Mouse (Mus musculus) ZHBTc4 (cell line): Measurements from ENCODE around the gene Kifc3.
"Not testable (repeated sequence)": the region's sequence is repeated elsewhere in the genome, so short reads cannot be mapped to it uniquely, and the experiment has no call there.

Source experiments
- DNase-seq: peaks from one replicate; pipeline ENCODE4 v3.0.0-alpha.2; 2011; ENCODE audit warnings: low read depth, low spot score

Kifc3 gene

DNA sequence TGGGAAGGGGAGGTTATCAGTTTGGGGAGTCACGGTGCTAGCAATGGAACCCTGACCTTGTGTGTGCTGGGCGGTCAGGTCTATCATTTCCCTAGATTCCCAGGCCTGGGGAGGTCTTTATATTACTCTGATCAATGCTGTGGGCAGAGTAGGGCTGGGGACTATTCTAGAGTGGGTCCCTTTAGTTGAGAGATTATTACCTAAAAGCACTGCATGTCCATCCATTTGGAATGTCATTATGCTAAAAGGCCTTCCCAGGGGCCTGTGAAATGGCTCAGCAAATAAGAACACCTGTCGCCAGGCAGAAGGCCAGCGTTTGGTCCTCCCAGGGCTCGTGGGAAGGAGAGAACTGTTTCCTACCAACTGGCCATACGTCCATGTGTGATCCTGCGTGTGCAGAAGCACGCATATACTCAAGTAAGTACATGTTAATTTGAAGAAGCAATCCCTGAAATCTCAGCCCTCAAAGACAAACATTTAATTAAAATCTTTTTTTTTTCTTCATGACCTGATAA lies 499 bp downstream of the Kifc3 start:
- no peak for DNase-seq

DNA sequence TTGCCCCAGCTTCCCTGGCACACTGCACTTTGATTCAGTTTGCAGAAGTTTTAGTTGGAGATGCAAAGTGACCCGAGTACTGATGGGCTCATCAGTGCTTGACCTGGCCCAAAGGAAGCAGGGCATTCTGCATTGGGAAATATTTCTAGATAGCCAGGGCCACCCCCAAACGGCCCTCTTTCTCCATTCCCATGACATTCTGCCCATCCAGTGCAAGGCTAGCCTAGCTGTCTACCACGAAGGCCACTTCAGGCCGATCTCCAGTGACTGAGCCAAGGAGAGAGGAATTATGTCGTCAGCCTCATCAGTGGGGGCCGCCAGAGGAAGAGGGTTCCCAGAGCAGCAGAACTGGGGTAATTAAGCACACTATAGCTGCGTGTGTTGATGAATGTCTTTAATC lies 1.1 kb downstream of the Kifc3 start:
- DNase-seq, result no peak

DNA sequence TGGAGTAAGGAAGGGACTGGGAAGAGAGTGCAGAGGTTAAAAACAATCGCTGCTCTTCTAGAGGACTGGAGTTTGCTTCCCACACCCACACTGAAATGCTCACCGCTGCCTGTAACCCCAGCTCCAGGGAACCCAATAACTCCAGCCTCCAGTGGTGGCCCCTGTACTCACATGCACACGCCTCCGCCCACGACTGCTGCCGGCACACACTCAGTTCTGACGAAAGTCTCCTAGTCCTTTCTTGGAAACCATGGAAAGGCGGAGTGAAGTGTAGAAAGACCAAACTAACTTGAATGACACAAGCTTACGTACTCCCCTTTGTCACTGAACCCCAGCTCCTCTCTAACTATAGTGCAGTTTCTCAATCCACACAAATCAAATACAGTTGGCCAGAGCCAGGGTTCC lies 2.6 kb downstream of the Kifc3 start:
- peak; percentile 42 for DNase-seq

DNA sequence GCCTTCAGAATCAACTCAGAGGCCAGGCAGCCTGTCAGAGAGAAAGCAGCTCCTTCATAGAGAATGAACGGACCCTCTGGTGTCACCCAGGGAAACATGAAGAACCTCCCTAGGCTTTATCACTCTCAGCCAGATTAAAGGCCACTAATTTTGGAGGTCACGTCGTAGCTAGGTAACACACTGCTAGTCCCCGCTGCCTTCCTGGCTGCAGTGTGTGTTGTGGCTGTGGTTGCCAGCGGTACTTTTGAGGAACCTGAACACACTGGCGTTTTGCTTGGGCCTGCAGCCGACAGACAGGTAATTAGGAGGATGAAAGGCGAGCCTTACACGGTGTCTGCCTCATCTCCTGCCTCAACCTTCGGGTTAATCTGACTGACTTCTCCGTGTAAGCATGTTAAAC lies 6.9 kb downstream of the Kifc3 start:
- no peak for DNase-seq

DNA sequence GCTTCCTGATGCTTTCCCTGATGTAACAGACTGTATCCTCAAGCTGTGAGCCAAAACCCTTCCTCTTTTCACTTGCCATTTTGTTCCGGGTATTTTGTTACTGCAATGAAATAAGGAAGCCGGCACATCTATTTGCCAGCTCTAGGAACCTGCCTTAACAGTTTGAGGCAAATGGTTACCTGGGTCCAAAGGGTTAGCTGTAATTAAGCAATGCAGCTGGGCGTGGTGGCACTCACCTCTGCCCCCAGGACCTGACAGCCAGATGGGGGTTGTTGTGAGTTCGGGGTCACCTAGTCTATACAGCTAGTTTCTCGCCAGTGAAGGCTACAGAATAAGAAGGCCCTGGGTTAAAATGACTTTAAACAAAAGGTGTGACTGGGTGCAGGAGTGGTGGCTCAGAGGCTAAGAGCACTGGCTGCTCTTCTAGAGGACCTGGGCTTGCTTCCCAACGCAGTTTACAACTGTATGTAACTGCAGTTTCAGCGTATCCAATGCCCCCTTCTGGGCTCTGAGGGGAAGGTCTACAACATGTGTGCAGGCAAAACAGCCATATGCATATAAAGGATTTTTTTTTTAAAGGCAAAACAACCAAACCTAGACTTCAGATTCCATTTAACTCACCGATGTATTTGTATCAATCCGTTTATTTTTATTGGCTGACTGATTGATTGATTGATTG lies 11.0 kb downstream of the Kifc3 start:
- peak; percentile 59 for DNase-seq

DNA sequence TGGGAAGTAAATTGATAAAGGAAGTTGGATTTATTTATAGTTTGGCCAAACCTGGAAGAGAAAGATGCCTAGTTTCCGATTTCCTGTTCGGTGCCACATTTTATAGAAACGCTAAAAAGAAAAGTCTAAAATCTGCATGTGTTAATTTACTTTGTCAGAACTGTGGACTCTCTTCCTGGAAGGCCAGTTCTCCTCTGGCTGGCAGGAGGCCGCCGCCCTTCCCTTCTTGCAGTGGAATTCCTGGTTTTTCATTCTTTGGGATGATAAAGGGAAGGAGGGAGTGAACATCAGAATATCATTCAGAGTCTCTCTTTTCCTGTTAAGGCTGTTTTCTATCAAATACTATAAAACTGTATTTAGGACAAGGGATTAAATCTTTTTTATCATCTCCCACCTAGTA lies 15.0 kb downstream of the Kifc3 start:
- DNase-seq, result peak; percentile 45

DNA sequence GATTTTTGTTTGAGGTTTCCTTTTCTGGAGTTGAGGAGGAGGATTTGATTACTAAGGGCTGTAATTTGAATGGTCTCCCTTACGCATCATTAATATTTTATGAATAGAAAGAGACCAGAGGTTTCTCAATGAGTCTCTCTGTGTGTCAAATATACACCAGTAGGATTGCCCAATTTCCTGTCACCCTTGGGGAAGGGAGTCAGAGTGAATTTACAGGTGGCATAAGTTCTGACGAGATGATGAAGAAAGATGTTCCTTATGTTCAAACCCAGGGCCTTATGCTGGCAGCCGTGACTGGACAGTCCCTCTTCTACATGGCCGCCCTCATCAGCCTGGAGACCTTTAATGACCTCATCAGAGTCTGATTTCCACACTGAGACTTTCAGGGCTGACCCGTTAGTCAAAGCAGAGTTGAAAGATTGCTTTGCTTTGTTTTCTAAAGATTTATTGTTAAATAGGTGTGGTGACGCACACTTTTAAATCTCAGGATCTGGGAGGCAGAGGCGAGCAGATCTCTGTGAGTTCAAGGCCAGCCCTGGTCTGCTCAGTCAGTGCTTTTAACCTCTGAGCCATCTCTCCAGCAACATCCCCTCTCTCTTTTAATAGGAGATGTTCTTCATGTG lies 16.6 kb downstream of the Kifc3 start:
- no peak for DNase-seq

DNA sequence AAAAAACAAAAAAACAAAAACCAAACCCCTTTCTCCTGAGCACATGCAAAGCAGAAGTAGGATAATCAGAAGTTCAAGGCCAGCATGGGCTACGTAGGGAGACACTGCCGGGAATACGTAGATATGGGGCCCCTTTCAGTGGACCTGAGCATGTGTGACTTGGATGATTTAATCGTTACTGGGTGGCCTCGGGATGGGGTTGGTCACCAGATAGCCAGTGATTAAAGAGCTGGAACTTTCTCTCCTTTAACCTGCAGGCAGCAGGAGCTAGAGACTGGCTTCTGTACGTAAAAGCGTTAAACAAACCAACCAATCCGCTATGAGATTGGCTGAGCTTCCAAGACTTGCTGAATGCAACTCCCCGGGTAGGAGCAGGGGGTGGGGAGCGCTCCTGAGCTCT lies 17.5 kb downstream of the Kifc3 start:
- DNase-seq, result peak; percentile 45

DNA sequence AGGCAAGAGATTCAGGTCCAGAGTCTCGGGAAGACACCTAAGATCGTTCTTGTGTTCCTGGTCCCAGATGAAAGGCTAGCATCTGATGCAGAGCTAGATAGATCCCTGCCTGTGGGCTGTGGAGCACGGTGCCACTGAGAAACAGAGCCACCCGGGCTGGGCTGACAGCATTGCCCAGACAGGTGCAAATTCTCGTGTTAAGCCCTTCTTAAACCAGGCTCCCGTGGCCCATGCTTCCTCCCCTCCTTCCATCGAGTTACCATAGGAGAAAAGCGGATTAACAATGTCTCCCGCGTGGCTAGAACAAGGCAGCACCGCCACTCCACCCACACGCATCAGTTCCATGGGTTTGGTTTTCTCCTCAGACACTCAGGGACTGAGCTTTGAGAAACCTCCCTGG lies 18.4 kb downstream of the Kifc3 start:
- DNase-seq, result no peak

DNA sequence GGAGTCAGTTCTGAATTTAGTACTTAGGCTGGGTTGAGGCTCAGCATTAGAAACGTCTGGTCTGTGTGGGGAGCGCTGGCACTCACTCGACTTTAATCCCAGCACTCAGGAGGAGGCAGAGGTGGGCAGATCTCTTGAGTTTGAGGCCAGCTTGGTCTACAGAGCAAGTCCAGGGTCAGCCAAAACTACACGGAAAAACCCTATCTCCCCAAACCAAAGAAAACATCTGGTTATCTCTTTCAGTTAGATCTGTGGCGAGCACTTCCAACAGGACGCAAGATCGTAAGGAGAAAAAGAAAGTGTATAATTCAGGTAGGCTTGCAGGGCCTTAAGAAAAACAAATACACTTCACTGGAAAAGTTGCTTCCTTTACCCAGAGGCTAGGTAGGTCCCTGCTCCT lies 20.8 kb downstream of the Kifc3 start:
- no peak for DNase-seq

DNA sequence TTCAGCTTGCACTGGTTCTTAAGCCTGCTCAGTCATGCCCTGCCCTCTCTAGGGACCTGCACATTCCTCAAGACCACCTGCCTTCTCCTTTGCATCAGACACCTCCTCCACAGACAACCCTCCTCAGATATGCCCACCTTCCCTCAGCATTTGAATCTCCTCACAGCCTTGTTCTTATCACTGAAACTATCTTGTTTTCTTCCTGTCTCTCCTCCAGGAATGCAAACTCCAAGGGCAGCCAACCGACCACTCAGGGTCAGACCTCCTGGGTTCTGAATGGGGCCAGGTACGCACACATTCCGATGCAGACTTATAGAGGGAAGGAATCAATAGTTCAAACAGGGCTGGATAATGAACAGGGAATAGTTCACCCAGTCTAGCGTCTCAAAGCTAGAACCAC lies 24.4 kb downstream of the Kifc3 start:
- peak; percentile 79 for DNase-seq

DNA sequence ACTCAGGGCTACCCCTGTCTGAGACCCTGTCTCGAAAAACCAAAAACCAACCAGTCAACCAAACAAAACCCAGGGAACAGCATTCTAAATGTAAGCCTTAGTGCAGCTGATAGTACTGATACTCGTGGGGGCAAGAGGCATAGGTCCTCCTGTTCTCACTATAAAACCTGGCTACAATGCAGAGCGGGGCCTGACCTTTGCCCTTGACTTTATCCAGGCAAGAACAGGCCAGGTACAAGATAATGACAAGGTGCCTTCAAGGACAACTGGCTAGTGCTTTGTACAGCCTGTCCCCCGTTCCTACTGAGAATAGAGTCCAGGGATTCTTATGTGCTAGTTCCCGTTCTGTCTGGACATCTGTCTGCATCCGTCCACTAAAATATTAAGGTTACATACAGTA lies 25.6 kb downstream of the Kifc3 start:
- no peak for DNase-seq

DNA sequence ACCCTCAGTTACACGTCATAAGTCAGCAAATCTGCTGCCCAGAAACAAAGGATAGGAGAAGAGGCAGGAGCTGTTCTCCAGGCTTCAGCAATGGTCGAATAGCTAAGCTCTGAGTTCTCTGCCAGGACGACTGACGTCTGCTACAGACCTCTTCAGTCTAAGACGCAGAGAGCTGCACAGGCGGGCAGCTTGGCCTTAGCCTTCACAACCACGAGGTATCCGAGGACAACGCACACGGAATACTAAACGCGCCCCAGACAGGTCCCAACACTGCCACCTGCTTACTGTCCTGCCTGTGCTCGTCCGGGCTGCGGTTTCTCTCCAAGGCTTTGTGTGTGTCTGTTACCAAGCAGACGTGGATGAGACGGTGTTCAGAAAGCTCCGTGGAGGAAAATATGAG lies 26.8 kb downstream of the Kifc3 start:
- DNase-seq, result no peak

DNA sequence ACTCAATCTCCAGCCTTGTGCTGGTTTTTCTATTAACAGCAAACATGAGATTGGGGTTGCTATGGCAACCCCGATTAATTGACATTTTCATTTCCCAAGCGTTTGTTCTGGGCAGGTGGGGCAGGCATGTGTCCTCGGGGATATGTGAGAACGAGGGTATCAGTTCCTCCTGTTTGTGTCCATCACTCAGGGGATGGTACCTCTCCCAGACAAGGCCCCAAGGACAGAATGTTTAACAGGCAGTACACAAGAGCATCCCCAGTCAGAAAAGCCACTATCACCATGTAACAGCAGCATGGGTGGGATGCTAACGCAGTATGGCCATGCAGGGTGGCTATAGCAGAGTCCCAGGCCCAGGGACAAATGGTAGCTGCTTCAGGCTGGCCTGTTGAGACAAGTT lies 27.3 kb downstream of the Kifc3 start:
- DNase-seq, result no peak

DNA sequence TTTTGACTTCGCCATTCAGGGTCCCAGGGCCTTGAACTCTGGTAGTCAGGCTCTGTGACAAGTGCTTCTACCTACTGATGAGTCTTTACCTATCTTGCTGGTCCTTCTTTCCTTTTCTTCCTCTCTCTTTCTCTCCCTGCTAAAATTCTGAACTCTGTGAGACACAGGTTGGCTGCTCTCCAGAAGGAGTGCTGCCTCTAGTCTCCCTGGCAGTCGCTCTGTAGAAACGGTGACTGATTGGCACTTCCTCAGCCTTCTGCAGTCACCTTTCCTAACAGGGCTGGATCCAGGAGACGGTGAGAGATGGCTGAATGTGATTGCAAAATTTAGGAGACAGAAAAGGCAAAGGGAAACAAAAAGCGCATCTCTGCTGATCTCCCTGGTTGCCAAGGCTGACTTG lies 30.2 kb downstream of the Kifc3 start:
- no peak for DNase-seq

DNA sequence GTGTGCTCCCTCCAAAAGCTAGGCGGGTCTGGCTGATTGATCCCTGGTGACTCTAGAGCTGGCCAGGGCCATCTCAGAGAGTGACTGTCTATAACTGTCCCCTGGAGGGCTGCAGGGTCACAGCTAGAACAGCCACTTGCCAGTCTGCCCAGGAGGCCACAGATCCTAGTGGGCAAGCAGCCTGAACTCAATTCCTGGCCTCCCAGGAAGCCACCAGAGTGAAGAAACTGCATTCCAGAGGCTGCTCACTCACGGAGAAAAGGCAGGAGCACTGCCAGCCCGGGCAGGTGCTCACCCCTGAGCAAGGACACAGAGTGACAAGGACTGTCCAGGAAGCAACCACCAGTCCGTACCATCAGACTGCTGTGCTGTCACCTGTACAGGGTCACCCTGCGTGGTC lies 34.9 kb downstream of the Kifc3 start:
- DNase-seq, result no peak

DNA sequence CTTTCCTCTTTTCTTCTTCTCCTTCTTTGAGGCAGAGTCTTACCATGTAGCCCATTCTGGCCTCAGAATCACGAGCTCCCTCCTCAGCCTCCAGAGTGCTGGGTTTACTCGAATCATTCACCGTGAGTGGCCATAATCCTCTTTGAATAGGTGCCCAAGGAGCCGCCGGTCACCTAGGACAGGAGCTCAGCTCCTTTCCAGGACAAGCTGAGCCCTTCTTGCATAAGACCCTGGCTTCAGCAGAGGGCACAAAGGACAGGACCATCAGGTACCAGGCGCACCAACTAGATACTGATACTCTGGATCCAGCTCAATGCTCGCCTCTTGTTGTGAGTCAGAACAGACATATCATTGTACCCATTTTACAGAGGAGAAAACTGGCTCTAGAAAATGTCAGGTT lies 36.2 kb downstream of the Kifc3 start:
- no peak for DNase-seq

DNA sequence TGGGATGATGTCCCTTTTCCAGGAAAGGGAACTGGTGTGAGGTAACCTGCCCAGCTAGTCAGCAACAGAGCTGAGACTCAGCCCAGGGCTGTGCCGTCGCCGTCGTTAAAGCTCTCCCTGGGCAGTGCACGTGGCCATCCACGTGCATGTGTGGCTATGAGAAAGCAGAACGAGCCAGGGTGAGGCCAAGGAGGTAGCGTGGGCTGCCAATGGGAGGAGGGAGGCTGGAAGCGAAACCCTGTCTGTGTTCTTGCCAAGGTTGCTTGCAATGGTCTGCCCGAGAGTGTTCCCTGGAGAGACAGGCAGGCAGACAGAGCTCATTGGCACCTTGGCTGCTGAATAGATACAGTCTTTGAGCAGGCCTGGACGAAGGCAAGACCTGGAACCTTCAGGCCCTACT lies 36.7 kb downstream of the Kifc3 start:
- no peak for DNase-seq

DNA sequence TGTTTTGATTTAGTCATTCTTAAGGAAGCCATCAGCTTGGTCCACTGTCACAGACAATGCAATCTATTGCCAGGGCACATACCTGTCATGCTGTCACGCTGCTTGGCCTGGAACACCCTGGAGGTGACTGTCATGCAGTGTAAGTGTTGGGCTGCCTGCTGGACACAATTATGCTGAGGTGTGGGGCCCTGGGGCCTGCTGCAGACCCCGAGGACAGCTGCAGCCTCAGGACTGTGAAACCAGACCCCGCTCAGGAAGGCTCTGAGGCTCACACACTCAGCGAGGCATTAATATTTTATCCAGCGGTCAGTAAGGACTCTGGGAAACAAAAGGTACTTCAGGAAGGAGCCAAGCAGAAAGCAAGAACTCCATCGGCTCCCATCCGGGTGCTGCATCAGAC lies 38.1 kb downstream of the Kifc3 start:
- DNase-seq, result no peak

DNA sequence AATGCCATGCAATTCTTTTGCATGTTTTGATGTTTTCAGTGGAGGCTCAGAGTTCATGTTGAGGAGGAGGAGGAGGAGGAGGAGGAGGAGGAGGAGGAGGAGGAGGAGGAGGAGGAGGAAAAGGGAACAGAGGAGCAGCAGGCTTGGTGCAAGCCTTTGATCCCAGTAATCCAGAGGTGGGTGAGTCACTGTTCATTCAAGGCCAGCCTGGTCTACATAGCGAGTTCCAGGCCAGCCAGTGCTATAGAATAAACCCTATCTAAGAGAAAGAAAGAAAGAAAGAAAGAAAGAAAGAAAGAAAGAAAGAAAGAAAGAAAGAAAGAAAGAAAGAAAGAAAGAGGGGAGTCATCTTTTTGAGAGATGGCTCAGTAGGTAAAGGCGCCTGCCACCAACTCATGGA lies 38.6 kb downstream of the Kifc3 start:
- not testable (repeated sequence) for DNase-seq

DNA sequence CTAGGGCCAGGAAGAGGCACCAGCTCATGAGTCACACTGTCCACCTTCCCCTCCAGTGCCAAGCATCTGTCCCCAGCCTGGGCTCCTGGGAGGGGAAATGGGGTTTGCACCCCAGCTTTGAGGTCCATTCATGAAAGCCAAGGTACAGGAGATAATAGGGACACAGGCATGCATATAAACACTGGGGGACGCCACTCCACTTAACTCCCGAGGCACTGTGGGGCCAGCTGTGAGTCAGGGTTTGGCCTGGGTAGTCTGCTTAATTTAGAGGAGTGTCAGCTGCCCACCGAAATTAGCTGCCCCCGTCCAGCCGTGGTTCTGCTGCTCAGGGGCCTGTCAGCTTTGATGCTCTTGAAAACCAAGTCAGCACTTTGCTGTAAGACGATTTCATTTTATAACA lies 39.8 kb downstream of the Kifc3 start:
- no peak for DNase-seq

DNA sequence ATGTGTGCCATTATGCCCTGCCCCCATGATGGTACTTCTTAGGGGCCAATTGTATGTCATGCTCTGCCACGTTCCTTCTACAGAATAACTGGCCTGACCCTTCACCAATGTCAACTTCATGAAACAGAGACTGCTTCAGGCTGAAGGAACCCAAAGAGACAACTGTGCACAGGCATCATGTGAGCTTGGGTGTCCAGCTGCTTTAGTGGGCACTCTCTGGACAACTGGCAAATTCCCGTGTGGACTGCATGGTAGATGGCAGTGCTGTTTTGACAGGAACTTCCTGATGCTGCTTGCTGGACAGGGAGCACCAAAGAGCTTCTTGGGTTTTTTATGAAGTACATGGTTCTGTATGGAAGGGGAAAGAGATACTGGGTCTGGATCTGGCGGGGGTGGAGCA lies 43.3 kb downstream of the Kifc3 start:
- DNase-seq, result no peak

DNA sequence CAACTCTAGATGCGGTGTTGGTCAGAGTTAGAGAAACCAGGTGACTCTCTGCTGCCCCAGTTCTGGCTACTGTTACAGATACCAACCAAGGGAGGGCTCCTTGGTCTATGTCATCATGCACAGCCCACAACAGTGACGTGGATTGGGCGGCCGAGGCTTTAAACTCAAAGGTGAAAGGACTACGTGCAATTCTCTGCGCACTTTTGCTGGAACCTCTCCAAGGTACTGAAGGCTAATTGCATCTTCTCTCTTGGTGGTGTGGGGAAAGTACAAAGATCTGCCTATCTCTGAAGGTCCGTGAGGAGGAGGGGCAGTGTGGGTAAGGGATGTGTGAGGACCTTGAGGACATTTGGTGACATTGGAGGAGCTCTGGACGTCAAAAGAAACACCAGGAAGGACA lies 44.0 kb downstream of the Kifc3 start:
- peak; percentile 37 for DNase-seq

DNA sequence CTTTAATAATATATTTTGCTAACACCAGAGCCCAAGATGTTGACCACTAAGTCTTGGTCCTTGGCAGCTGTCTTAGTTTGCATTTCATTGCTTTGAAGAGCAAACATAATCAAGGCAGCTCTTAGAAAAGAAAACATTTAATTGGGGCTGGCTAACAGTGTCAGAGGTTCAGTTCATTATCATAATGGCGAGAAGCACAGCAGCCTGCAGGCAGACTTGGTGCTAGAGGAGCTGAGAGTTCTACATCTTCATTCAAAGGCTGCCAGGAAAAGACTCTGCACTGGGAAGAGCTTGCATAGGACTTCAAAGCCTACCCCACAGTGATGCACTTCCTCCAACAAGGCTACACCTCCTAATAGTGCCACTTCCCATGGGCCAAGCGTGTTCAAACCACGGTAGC lies 45.5 kb downstream of the Kifc3 start:
- DNase-seq, result no peak
